Mouse (Mus musculus): ENCODE data around the gene Cnpy2. TPM values are rescaled to one million over a fixed set of nuclear protein-coding genes. Genes with fewer than 3 reads are reported as not detected.
A peak's percentile ranks its signal among the peaks of the same experiment; 100 is the strongest.
"Not testable (repeated sequence)": the region's sequence is repeated elsewhere in the genome, so short reads cannot be mapped to it uniquely, and the experiment has no call there.

The Cnpy2 gene
- total RNA-seq (2015; ENCODE audit: low replicate concordance) (30.7 and 48.6 TPM in 2 replicates), total RNA-seq (2017; ENCODE audit: low replicate concordance) (15.5 and 38.3 TPM in 2 replicates)

DNA sequence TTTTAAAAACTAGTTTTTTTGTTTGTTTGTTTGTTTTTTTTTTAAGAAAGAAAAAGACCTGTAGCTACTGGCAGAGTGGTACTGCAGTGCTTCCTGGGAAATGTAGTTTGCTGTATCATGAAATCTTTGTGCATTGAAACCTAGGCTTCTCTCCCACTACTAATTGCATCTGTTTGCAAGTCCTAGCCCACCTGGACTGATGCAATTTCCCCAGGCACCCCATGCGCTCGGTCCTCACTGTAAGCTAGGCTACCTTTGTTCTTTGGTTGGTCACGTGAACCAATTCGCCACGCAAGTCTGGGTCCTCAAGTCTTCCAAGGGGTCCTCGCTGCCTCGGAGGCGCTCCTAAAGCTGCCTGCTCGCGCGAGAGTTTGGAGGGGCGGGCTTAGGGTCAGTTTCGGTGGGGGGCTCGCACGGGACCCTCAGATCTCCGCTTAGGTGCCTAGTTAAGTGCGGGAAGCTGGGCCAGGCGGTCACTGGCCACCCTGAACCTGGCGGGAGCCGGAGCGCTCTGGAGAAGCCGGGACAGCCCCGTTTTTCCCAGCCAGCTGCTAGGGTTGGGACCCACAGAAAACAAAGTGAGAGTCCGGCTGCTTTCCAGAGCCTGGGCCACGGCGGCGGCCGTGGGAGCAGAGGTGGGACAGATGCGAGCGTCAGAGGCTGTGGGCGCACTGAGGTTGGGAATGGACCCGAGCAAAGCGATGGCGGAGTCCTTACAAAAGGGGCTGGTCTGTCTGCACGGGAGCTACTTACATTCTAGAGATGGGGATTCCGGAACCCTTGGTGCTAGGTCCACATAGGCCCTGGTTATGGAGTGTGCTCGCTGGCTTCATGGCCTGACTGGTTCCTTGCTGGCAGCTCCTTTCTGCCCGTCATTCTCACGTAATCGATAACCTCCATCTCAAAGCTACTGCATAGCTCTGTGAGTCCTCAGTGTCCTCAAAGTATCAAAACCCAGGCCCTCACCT lies at the start of gene Cnpy2:
TSS of gene Cnpy2 (plus strand) at position 319 of the 968 bp plus-strand sequence.
- ATAC-seq (replicated peaks; ENCODE audit: low FRiP score, poor library complexity, severe bottlenecking), result peak; percentile 79

DNA sequence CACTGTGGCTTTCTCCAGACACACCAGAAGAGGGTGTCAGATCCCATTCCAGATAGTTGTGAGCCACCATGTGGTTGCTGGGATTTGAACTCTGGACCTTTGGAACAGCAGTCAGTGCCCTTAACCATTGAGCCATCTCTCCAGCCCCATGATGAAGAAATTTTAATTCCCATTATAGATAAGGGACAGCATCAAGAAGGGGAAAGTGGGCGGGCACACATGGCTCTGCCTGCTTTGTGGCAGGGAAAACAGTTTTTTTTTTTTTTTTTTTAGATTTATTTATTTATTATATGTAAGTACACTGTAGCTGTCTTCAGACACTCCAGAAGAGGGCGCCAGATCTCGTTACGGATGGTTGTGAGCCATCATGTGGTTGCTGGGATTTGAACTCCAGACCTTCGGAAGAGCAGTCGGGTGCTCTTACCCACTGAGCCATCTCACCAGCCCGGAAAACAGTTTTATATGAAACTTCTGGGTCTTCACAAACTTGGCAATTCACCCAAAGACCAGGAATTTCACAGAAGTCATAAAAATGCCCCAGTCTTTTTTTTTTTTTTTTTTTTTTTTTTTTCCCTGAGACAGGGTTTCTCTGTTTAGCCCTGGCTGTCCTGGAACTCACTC lies 49.3 kb upstream of the Cnpy2 start:
- ATAC-seq (replicated peaks; ENCODE audit: low FRiP score, poor library complexity, severe bottlenecking), result not testable (repeated sequence)

DNA sequence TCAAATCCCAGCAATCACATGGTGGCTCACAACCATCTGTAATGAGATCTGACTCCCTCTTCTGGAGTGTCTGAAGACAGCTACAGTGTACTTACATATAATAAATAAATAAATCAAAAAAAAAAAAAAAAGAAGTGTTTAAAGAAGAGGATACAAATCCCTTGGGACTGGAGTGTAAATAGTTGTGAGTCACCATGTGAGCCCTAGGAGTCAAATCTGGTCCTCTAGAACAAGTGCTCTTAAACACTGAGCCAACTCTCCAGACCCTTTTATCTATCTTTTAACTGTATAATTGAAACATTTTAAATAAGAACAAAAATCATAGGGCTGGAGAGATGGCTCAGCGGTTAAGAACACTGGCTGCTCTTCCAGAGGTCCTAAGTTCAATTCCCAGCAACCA lies 46.9 kb upstream of the Cnpy2 start:
- ATAC-seq (replicated peaks; ENCODE audit: low FRiP score, poor library complexity, severe bottlenecking), result not testable (repeated sequence)

DNA sequence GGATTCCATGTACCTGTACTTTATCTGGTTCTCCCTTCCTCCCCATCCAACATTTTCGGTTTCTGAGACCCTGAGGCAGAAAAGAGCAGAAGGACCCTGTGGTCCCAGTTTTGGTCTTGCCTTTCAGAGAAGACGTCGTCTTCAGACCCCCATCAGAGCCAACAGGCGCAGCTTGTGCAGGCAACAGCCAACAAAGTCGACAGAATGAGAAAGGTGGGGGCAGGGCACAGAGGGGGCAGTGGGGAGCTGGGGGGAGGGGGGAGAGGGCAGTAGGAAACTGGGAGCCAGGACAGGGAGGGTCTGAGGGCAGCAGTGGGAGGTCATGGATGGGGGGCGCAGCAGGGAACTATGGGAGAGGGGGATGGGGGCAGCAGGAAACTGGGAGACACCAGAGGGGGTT lies 44.1 kb upstream of the Cnpy2 start:
- ATAC-seq (replicated peaks; ENCODE audit: low FRiP score, poor library complexity, severe bottlenecking), result no peak

DNA sequence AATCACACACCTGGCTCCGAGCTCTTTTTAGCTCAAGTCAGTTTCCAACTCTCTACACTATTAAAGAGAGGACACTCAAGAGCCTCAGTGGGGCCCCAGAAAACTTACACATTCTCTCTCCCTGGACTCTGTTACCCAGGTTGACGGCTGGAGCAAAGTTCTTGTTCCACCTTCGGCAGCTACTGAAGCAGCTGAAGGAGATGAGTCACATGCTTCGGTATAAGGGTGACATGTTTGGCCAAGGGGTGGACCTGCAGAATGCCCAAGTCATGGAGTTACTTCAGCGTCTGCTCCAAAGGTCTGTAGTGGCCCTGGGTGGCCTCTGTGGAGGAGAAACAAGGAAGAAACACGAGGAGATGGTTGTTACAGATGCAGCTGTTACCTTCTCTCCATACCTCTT lies 41.3 kb upstream of the Cnpy2 start:
- no peak for ATAC-seq (replicated peaks; ENCODE audit: low FRiP score, poor library complexity, severe bottlenecking)

DNA sequence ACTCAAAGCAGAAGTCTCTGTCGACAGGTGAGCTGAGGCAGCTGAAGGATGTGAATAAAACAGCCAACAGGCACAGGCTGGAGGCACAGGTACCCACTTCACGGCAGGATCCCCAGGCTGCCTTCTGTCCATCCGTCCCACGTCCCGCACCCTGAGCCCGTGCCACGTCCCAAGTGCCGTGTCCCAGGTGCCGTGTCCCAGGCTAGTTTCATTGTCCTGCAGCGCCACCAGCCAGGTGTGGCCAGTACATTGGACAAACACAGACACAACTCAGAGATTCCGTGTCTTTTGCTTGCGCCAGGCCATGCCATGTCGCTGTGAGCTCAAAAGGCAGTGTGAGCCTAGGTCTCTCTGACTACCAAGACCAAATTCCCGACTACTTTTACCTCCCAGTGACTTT lies 40.6 kb upstream of the Cnpy2 start:
- no peak for ATAC-seq (replicated peaks; ENCODE audit: low FRiP score, poor library complexity, severe bottlenecking)

DNA sequence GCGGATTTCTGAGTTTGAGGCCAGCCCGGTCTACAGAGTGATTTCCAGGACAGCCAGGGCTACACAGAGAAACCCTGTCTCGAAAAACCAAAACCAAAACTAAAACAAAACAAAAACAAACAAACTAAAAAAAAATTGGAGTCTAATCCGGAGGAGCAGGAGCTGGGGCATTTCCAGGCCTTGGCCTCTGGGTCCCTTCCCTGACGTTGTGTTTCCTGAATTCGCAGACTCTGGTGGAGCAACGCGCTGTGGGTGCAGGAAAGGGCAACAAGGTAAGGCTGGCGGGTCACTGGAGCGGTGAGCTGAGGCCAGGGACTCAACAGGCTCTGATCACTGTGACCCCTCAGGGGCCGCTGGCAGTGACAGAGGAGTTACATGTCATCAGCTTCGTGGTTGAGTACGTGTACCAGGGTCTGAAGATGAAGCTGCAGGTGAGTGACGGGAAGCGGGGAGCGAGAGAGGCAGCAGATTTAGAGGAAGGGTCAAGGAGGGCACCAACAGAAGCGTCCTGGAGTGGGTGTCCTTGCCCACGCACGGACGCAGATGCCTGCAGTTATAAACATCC lies 39.3 kb upstream of the Cnpy2 start:
- no peak for ATAC-seq (replicated peaks; ENCODE audit: low FRiP score, poor library complexity, severe bottlenecking)

DNA sequence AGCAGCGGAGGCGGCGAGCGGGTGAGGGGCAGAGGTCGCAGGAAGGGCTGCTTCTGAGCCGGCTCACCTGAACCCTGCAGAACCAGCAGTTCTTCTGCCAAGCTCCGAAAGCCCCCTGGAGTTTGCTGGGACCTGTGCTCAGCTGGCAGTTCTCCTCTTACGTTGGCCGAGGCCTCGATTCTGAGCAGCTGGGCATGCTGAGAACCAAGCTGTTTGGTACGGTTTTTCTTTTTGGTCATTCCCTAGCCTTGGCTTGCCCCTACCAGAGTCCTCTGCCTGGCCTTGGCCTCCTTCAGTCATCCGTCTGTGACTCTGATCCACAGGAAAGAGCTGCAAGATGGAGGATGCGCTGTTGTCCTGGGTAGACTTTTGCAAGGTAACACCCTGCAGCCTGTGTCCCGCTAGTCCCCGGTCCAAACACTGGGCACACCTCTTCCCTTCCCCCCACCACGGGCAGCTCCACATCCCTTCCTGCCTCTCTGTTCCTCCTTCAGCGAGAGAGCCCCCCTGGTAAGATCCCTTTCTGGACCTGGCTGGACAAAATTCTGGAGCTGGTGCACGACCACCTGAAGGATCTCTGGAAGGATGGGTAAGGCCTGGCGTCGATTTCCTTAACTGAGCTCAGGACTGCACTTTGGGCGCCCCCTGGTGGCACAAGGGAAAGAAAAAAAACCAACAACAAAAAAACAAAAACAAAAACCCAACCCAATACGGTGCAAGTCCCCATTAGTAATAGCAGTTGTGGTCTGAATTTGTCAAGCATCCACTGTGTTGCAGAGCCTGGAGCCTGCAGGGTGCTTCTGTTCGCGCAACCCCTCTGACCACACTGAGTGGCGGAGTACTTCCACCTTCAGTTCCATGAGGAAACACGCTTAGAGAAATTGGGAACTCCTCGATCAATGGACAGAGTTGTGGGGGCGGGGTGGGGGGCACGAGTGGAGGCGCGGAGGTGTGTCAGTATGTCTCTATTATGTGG lies 38.4 kb upstream of the Cnpy2 start:
- ATAC-seq (replicated peaks; ENCODE audit: low FRiP score, poor library complexity, severe bottlenecking), result peak; percentile 71

DNA sequence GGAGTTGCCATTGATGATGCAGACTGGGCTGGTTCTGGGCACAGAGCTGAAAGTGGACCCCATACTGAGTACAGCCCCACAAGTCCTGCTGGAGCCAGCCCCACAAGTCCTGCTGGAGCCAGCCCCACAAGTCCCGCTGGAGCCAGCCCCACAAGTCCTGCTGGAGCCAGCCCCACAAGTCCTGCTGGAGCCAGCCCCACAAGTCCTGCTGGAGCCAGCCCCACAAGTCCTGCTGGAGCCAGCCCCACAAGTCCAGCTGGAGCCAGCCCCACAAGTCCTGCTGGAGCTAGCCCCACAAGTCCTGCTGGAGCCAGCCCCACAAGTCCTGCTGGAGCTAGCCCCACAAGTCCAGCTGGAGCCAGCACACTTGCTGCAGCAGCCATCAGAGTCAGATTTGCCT lies 31.7 kb upstream of the Cnpy2 start:
- ATAC-seq (replicated peaks; ENCODE audit: low FRiP score, poor library complexity, severe bottlenecking), result not testable (repeated sequence)

DNA sequence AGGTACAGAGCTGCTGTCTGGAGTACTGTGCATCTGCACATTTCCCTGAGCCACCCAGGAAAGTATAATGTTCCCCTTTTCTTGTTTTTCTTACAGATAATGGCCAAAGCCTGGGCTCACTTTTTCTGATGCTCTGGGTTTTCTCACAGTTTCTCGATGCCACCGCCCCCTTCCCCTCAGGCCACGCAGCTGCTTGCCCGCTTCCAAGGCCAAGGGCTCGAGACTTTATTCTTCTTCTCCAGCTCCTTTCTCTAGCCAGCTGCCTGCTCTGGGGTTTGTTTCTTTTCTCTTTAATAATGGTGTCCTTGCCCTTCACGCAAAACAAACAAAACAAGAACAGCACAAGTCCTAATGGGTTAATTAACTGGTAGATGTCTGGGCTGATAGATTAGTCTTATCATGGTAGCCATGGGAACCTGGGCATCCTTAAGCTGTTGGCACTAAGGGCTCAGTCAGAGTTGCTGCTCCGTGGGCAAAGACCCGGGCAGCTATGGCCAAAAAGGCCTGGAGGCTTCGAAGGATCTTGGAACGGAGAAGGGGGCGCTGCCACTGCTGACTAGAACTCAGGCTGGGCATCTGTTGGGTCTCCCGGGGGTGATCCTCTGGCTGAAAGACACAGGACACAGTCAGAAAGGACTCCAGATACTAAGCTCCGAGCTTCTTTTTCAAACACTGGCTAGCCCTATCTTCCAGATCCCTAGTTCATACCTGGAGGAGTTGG lies 25.7 kb upstream of the Cnpy2 start:
- ATAC-seq (replicated peaks; ENCODE audit: low FRiP score, poor library complexity, severe bottlenecking), result no peak

DNA sequence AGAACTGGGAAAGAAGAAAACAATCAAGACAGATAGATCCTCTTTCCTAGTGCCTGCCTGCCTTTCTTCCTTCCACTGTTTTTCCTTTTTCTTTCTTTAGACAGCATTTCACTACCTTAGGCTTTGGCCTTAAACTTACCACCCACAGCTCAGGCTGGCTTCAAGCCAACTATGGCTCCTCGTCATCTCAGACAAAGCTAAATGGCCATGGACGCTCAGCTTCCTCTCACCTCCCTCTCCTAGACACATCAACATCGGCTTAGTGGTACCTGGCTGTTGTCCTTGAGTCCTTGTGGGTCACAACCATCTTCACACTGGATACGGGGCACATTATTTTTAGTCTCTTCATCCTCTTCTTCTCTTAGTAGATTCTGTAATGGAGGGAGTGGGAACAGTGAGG lies 25.0 kb upstream of the Cnpy2 start:
- no peak for ATAC-seq (replicated peaks; ENCODE audit: low FRiP score, poor library complexity, severe bottlenecking)

DNA sequence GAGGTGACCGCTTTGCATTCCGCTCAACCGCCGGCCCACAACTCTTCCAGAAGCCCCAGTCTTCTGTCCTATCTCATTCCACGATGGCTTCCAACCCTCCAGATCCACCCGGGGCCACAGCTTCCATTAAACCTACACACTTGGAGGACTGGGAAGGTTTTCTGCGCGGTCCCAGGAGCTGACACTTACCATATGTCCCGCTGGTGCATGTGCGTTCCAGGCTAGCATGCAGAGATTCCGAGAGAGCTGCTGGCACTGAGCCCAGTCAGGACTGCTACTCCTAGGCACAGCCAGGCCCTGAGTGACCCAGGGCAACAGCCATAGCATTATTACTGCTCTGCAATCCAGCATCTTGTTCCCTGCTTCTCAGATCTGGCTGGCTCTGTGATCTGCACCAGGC lies 24.6 kb upstream of the Cnpy2 start:
- 0 out of 2 replicates have a peak, but pooled peaks have one; percentile 19 for ATAC-seq (replicated peaks; ENCODE audit: low FRiP score, poor library complexity, severe bottlenecking)

DNA sequence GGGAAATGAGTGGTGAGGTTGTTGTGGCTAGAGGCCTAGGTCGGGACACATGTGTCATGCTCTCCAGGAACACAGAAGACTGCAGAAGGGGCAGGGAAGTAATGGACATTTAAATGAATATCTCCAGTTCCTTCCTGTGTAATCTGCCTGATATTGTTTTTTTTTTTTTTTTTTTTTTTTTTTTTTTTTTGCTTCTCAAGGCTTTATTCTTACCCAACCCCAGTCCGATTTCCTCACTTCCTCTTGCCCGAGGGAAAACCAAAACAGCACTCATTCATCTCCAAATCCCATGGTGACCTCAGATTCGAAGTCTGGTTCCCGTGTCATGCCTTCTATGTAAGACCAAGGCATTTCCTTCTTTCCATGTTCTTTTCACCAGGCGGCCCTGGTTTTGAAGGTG lies 24.0 kb upstream of the Cnpy2 start:
- ATAC-seq (replicated peaks; ENCODE audit: low FRiP score, poor library complexity, severe bottlenecking), result no peak

DNA sequence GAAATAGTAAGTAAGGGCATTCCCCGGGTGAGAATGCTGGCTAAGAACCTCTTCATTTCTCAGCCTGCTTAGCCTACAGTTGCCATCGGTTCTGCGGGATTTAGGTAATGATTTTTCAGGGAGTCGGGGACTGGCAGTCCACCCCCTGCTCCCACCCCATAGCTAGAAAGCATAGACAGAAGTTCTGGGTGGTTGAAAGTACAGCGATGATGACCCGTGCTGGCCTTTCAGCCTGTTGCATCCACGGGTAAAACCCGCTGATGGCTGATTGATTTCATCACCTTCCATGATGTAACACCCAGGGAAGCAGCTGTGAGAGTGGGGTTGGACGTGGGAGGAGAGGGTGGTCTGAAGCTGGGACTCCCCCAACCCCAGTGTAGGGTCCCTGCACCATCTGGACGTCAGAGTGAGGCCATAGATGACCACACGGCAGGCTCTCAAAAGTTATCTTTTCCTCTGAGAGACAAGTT lies 23.5 kb upstream of the Cnpy2 start, which contains the start of gene Il23a:
TSS of gene Il23a (minus strand) at position 51 of the 470 bp plus-strand sequence.
- ATAC-seq (replicated peaks; ENCODE audit: low FRiP score, poor library complexity, severe bottlenecking), result no peak

DNA sequence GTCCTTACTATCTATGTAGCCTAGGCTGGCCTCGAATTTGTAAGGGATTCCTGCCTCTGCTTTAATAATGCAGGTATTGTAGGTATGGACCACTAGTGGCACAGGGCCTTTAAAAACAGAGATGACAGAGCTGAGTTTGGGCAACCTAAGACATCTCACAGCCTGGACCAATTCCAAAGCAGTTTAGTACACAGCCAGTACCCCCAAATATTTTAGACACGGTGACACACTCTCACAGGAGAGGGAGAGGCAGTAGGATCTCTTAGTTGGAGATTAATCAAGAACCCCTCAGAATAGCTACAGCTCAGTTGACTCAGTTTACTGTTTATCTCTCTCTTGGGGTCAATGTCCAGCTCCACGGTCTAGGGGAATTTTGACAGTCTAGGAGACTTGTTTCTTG lies 19.9 kb upstream of the Cnpy2 start:
- ATAC-seq (replicated peaks; ENCODE audit: low FRiP score, poor library complexity, severe bottlenecking), result peak; percentile 16; the same call in 1 of the 2 replicates

DNA sequence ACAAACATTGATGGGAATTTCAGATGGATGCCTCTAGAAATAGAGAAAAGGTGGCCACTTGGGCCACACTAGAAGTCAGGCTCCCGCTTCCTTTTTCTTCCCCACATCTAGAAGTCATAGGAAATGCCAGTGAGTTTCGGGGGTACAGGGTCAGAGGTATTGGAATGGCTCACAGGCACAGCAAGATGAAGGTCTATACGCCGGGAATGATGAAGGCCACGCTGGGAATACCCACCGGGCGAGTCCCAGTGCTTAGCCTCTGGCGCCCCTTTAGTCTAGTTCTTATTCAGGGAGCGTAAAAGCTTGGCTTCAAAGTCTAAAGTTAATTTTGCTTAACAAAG lies 19.5 kb upstream of the Cnpy2 start:
- ATAC-seq (replicated peaks; ENCODE audit: low FRiP score, poor library complexity, severe bottlenecking), result peak; percentile 56

DNA sequence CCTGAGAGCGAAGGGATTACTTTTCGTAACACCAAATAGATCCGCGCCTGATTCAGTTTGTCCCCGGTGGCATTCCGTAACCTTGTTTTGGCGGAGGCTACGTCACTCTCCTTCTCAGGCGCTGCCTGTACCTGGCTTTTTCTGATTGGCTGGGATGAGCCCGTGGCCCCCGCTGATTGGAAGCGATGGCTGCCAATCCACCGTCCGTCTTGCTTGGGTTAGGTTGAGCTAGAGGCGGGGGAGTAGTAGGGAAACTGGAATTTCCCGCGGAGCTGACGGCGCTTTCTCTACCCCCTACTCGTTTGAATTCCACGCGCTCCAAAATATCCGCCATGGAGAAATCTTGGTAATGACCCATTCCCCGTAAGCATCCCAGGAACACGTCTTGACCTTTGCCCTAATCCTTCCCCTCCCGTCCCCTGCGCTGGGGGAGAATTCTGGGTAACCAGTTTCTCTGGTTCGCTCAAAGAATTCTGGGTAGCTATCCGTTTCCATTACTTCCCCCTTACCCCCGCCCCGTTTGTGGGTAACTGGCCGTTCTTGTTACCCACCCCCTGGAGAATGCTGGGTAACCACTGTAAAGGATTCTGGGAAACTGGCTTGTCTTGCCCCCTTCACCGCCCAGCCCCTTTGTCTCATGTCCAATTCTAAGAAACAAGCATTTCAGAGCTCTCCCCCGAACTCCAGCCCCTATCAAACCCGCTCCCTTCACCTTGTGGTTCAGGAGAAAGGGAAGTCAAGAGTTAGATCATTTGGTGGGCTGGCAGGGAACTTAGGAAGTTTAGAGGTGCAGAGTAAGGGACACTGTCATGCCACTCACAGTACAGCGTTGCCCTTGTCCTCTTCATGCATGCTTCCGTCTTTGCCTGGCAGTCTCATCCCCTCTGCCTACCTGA lies 18.9 kb upstream of the Cnpy2 start, which contains the start of gene Pan2:
TSS of gene Pan2 (plus strand) at position 210 of the 896 bp plus-strand sequence.
- peak; percentile 96 for ATAC-seq (replicated peaks; ENCODE audit: low FRiP score, poor library complexity, severe bottlenecking)

DNA sequence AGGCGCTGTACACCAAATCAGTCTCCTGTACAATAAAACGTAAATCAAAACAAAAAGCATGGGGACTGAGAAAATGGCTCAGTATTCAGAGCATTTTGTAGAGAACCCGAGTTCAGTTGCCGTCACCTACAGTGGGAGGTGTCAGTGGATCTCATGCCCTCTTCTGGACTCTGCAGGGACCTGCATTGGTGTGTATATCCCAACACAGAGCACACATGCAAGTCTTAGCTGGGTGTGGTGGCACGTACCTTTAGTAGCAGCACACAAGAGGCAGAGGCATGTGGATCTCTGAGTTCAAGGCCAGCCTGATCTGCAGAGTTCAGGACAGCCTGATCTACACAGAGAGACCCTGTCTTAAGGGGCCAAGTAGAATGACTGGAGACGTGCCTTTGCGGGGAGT lies 12.6 kb upstream of the Cnpy2 start:
- ATAC-seq (replicated peaks; ENCODE audit: low FRiP score, poor library complexity, severe bottlenecking), result no peak
